Mouse (Mus musculus): ENCODE data around the gene Tent5b.
"Not testable (repeated sequence)": the region's sequence is repeated elsewhere in the genome, so short reads cannot be mapped to it uniquely, and the experiment has no call there.

Gene Tent5b

GRCm38 (mm10) chr4:133501514-133501913, 21.6 kb downstream of the Tent5b start:
- DNase-seq (ENCODE audit: low spot score) = no peak

DNA sequence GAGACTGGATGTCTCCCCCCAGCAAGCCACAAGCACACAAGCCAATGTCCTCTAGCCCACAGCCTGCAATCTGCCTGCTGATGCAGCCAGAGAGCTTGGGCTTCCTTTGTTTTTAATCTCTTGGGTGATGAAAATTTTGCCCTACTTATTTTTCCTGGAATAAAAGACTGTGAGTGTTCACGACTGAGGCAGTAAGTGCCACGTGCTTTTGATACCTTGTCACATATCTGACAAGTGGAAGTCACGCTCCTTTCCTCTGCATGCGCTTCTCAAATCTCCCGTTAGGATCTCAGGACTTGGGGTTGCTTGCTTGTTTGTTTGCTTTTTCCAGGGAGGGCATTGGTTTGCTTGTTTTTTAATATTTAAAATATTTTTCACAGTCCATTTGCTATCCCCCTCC, 24.4 kb downstream of the Tent5b start:
- DNase-seq (ENCODE audit: low spot score) = no peak

DNA sequence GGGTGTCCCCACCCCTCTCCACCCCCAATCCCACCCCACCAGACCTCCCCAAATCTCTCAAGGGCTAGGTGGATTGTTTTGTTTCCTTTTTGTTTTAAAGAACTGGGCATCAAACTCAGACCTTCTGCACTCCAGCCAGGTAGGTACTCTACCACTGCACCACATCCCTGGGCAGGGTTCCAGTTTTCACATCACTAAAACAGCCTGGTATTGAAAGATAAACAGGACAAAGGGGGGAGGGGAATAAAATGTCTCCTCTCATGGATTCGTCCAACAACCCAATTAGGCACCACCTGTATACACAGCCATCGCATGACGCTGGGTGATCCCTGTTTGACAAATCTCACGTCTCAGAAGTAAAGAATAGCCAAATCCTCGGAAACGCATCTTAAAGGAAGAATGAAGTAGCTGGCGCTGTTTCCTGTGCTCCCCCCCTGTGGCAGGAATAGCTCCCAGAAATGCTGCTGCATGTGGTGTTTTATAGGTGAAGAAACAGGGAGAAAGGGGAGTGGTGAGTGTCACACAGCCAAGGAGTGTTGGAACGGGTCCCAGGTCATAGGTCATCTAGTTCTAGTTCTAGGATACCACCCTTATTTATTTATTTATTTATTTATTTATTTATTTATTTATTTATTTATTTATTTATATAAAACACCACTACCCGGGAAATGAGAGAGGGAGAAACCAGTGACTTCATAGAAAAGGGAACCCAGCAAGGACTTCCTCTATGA, 25.0 kb downstream of the Tent5b start:
- DNase-seq (ENCODE audit: low spot score) = no peak

GRCm38 (mm10) chr4:133506573-133506972, 26.6 kb downstream of the Tent5b start:
- peak; percentile 68 for DNase-seq (ENCODE audit: low spot score)

GRCm38 (mm10) chr4:133508990-133509389, 29.1 kb downstream of the Tent5b start:
- DNase-seq (ENCODE audit: low spot score) = no peak

DNA sequence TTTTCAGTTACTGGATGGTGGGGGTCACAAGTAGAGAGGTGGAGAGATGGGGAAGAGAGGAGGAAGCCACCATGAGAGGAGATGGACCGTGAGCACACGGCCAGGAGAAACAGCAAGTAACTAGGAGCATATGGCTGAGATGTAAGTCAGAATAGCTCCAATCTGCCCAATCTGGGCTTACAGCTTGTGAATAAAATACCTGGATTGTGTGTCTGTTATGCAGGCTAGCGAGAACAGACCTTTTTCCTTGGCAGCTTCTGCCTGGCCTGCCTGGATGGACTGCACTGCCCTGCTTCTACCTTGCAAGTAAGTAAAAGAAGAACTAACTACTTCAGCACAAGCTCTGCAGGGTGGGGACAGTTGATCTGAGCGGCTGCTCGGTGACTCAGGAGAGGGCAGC, 31.1 kb downstream of the Tent5b start:
- DNase-seq (ENCODE audit: low spot score) = no peak

GRCm38 (mm10) chr4:133512511-133512910, 32.6 kb downstream of the Tent5b start:
- DNase-seq (ENCODE audit: low spot score) = not testable (repeated sequence)

DNA sequence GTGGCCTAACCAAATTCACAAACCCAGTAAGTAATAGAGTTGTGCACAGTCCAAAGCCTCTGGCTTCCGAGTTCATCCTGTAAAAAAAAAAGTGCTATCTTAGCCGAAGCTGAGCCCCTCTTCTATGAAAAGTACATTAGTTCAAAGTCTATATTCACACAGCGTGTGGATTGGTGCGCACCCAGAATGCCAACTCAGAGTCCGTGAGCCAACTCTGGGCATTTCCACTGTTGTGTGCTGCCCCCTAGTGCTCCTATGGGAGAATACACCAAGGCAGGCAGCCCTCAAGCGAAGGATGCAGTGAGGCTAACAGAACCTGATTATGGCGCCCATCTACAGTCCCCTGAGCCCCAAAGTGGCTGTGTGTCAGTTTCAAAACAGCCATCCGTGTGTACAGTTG, 33.0 kb downstream of the Tent5b start:
- DNase-seq (ENCODE audit: low spot score) = peak; percentile 78

DNA sequence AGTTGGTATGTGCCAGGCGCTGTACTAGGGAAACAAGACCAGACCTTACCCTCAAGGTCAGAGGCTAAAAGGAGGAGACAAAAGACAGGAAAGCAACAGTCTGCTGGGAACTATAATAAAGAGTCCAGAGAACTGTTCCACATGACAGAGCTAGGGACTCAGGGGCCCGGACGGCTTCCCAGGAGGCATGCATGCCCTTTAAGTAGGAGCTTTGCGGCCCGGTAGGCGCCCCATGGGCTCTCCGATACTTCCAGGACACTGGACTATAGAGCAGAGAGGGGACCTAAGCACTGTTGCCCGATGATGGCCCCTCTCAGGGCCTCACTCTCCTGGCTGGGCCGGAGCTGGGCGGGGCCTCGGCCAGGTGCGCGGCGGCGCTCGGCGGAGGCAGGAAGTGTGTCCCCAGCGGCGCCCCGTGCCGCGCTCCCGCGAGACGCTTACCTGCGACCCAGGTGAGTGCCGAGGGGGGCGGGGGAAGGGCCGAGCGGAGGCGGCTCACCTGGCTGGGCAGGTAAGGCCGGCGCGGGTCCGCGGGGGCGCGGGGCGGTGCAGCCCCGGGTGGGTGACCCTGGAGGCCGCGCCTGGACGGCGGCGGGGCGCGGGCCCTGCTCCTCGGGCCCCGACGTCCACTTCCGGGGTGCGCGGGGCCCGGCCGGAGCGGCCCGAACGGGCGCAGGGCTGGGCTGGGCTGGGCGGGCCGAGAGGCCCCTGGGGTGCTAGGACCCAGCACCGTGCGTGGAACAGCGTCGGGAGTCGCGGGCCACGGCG, 38.9 kb downstream of the Tent5b start, which contains the start of gene Kdf1:
Kdf1 (plus strand) TSS at position 363 of the 768 bp plus-strand sequence.
- no peak for DNase-seq (ENCODE audit: low spot score)

DNA sequence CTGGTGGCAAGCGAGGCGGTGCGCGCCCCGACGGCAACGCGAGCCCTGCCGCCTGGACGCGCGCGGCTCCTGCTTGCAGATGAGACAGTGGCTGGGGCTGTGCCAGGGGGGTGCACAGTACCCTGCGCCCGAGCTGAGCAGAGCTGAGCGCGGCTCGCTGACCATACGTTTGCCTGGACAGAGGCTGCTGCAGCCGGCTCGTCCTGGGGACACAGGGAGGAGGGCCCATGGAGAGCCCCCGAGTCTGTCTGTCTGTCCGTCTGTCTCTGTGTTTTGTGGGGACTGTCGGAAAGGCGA, 39.4 kb downstream of the Tent5b start:
- no peak for DNase-seq (ENCODE audit: low spot score)

DNA sequence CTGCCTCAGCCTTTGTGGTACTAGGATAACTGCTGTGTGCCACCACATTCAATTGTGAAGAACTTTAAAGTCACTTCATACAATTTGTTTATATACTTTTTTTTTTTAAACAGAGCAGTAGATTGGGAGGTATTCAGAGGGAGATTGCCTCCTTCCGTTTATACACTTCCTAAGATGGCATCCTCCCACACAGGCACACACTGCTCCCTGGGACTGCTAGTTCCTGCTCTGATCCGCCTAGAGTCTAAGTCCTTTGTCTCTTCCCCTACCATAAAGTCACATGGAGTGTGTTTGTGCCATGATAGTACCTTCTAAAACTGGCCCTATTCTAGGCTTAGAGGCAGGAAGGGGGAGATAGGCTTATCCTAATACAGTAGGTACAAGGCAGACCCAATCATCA, 41.6 kb downstream of the Tent5b start:
- DNase-seq (ENCODE audit: low spot score) = no peak

GRCm38 (mm10) chr4:133527788-133528187, 47.9 kb downstream of the Tent5b start:
- DNase-seq (ENCODE audit: low spot score) = no peak

DNA sequence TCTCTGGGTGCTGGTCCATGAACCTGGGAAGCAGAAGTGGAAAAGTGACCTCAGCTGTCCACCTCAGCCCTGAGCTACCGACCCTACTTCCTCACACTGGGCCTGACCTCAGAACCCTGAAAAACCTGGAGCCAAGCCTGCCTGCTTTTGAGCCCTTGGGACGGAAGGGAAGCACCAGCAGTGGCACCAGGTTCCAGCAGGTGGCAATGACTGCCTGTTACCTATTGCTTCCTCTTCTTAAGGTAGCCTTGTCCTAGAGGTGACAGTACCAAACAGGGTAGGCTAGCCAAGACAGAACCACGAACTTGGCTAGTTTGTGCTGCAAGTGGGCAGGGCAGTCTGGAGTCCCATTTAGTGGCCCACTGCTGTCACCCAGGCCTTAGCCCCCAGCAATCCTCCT, 52.8 kb downstream of the Tent5b start:
- no peak for DNase-seq (ENCODE audit: low spot score)

DNA sequence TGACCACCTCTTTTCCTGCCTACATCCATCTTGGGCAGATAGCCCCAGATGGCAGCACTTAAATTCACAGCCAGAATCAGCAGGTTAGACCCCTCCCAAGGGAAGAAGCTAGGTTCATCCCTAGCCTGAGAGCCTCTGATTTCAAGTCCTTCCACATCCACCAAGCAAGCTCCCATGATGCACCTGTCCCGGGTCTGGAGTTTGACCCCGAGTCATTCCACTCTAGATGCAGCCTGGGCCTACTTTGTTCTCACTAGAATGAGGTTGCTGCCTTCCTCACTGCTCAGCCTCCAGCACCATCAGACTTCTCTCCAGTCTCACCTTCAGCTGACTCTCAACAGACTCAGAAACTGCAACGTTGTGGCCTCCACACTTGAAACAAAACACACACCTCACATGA, 56.1 kb downstream of the Tent5b start:
- DNase-seq (ENCODE audit: low spot score) = no peak

- DNase-seq (ENCODE audit: low spot score) = no peak
Observed at GRCm38 (mm10) chr4:133536652-133537051, 56.7 kb downstream of the Tent5b start.
